Mouse (Mus musculus) fat pad, adult 2 months (tissue): ENCODE data around the gene Lrrc3c.

ENCODE experiments used
- DNase-seq: peaks from one replicate; pipeline ENCODE4 v3.0.0-alpha.2; 2011; ENCODE audit warnings: low read depth, low spot score; ENCODE audit errors: extremely low read depth

Lrrc3c gene

DNA sequence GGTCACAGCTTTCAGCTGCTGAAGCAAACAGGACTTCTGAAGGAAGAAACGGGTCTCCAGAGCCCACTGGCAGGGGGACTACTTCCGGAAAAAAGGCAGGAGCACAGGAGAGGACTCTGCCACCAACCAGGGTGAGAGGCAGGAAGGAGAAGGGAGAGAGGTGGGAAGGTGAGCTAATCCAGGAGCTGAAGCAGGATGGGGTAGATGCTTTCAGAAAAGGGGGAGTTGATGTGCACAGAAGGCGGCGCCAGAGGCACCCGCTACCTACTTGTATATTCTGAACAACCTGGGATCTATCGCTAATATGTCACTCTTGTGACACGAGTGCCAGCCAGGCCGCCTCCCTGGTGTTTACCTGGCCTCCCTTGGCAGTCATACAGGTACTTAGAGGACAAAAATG lies at the start of gene Lrrc3c:
Lrrc3c (plus strand) TSS at position 301 of the 400 bp plus-strand sequence.
- DNase-seq = no peak

DNA sequence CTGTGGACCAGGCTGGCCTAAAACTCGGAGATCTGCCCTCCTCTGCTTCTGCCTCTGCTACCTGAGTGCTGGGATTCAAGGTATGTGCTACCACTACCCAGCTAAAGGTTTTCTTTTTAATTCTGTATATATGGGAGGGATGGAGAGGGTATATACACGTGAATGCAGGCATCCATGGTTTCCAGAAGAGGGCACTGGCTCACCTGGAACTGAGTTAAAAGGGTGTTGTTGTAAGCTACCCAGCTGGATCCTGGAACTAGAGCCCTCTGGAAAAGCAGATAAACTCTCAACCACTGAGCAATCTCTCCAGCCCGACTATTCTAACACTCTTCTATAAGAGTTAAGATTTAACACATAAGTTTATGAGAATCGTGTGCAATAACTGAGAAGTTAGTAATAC lies 48.7 kb upstream of the Lrrc3c start:
- no peak for DNase-seq

DNA sequence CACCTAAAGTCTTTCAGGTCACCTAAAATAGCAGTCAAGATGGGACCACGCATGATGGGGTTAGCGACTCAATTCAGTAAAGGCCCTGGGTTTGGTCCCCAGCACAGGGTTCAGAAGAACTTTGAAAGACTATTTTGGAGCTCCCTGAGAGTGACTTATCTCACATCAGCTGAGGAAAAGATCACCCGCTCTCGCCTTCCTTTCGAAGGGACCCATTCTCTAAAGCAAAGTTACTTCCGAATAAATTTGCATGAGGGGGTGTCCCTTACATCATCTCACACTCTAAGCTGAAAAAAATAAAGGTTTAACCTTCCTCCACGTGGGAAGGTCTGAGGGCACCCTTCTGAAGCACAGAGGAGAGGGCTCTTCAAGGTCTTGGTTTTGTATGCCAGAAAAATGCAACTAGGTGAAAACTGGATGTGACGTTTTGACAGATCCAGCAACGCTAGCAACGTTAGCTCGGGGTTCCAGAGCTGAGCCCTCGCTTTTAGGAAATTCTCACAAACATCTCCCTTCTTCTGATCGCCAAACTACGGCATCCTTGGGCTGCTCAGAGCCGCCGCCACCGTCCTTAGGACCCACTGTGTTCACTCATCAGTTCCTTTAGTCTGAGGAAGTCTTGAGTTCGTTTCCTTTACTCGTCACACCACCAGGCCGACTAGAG lies 47.6 kb upstream of the Lrrc3c start:
- no peak for DNase-seq

DNA sequence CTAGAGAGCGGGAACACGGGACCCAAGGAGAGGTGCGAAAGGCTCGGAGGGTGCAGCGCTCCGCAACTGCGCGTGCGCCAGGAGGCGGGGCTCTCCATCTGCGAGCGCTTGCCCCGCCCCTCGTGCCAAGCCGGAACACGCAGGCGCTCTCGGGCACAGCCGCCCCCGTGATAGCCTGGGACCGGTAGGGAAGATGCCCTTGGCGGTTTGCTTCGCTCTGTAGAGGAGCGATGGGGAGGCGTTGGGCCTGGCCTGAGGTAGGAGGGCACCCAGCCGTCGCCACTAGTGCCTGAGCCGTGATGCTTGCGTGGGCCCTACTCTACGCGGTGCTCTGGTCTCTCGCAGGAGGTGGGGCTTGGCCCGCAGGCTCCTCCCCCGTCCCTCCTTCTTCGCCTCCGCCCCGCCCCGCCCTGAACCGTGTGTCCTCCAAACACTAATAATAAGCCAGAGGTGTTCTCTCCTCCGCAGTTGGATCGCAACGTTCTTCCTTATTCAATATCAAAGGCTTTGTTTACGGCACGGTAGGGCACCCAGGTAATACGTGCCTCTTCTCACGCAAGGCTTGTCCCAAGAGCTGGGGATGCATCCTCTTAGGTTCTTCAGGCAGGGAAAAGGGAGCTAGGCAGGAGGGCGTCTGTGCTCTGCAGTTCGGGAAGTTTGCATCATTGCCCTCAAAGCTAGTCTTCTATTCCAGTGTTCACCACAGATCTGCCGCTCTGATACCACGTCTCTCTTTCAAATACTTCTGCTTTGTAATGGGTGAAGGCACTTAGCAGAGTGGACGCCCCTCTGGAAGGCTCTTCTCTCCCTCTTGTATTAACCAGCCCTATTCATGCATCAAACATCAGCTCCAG lies 46.9 kb upstream of the Lrrc3c start, which contains the start of gene Zpbp2:
Zpbp2 (plus strand) TSS at position 123 of the 854 bp plus-strand sequence.
- DNase-seq = no peak

DNA sequence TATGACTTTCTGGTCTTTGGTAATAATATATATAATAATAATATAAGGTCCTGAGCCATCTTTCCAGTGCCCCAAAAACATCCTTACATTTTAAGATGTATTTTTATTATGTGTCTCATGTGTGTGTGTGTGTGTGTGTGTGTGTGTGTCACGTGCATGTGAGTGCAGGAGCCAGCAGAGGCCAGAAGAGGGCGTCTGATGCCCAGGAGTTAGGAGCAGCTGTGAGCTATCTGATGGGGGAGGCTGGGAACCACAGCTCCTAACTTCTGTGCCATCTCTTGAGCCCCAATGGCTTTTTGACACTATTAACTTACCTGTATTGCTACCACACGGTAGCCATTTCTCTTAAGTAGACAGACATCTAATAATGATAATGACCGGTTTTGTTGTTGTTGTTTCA lies 44.1 kb upstream of the Lrrc3c start:
- no peak for DNase-seq

DNA sequence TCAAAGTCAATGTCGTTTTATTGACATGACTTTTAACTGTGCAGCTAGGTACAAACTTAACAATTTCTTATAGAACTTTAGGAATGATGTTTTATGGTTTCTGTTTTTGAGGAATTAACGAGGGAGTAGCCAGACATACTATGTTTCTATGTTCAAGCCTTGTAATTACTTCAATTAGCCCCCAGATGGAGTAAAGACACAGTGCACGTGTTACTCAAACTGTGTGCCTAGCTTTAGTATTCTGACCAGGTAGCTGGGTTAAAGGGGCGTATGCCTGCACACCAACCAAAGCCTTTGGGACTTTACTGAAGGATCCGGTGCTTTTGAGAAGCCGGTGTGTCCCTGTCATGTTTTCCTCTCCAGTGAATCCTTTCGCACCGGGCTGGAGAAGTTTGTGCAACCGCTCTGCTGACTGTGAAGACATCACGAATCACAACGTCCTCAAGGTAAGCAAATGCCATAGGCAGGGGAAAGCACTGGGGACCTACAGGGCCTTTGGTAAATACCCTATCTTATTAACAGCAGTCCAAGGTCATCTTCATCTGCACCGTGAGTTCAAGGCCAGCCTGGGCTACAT lies 42.9 kb upstream of the Lrrc3c start:
- no peak for DNase-seq

DNA sequence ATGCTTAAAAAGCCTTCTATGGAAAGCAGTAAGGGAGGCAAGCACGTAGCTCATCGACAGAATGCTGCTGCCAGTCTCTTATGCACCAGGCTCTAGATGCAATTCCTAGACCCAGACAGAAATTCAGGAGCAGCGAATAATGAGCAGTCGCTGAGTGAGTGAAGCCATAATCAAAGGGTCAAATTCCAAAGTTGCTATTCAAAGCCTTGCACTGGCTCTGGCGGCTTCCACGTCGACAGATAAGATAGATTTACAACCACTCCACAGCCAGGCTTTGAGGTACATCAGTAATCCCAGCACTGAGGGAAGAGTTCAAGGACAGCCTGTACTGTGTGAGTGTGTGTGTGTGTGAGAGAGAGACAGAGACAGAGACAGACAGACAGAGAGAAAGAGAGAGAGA lies 37.1 kb upstream of the Lrrc3c start:
- no peak for DNase-seq

DNA sequence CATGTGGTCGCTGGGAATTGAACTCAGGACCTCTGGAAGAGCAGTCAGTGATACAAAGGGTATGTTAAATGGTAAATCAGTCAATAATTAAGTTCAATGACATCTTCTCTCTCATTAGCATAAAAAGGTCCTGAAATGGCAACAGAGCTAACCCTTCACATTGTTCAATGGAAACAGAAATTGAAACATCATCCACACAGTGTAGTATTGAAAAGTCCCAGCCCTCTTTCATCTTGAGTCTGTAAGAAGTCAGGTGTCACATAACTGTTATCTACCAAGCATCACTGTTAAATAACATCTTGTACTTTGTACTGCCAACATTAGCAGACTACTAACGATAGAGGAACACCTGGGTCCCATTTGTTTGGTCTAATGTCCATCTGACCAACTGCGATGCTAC lies 35.1 kb upstream of the Lrrc3c start:
- no peak for DNase-seq

DNA sequence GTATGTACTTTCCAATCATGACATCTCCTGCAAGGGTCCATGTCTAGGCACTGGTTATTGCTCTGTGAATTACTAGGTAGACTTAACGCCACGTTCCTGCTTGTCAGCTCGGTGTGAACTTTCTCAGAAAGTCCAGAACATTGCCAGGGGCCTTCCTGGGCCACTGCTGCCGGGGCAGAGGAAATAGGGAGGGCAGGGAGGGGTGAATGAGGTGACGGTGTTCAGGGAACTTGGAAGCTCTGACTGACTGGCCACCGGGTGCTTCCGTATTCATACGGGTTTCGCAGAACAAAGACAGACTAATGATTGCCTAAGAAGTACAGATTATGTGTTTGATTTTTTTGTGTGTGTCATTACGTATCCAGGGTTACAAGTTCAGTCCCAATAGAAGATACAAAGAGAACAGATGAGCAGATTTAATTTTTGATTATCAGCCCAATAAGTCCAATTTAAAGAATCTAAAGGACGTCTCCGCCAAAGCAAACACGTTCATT lies 34.1 kb upstream of the Lrrc3c start:
- no peak for DNase-seq

DNA sequence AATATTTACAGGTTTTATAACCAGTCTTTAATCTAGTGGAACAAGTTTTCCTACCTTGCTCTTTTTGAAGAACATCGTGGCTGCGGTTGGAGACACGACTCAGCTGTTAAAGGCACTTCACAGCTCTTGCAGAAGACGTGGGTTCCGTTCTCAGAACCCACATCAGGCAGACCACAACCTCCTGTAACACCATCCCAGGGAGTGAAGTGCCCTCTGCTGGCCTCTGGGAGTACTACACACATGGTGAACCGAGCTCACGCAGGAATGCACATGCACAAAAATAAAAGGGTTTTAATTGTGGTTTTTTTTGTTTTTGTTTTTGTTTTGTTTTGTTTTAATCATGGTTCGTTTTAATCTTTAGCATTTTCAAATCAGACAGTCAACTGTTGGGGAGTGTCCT lies 29.8 kb upstream of the Lrrc3c start:
- DNase-seq = no peak

DNA sequence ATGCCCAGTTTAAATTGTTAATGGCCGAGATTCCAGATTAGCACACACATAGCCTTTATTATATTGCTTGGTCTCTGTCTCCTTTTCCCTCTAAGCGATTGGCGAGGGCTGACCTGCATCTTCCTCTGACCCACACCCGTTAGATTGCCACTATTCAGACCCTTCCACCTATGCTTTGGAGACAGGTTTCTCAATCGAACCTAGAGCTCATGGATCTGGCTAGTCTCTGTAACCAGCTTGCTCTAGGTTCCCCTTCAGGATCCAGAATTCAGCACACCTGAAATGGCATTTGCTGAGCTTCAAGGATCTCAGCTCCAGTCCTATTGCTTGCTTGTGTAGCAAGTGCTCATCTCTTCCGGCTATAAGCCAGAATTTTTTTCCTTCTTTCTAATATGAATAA lies 28.6 kb upstream of the Lrrc3c start:
- no peak for DNase-seq

DNA sequence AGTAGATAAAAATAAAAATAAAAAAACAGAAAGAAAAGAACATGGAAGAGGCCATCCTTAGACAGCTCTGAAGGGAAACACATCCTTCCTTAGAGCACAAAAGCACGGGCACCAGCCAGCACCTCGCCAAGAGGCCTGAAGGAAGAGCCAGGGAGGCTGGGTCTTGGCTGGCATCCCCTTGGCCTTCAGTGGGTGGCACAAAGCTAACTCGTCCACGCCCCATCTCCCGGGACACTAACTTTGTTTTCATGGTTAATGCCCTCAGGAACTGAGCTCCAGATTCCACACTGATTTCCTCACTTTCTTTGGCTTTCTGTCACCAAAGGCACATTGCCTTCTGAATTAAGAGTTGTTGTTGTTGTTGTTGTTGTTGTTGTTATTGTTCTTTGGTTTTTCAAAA lies 20.3 kb upstream of the Lrrc3c start:
- DNase-seq = no peak

DNA sequence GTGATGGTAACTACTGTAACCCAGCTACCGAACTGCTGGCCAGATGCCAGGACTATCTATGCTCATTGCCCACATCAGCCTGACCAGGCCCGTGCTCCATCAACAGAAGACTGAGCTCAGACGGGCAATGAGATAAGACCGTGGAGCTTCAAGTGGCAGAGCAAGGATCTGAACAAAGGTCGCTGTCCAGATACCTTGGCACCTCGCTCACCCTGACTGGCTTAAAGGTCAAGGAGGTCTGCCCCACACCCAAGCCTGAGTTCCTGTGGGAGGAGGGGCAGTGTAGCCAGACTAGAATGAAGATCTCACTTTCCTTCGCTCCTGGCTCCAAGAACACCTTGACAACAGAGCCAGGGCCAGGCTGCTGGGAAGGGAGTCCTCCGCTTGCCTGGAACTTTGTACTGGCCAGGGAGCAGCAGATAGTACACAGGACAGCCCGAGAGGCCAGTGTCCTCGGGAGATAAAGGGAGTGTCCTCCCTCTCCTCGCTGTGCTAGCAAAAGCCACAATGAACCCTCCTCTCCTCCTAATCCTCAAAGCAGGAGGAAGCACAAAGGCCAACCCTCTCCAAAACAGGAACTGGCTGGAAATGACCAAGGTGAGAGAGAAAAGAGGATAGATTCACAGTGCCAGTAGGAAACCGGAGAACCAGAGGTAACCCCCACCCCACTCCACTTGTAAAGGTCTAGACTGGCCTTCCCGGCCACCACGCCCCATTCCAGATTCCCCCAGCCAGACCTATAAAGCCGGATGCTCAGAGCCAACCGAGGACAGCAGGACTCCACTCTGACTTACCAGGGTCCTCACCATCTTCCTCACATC lies 17.6 kb upstream of the Lrrc3c start:
- DNase-seq = no peak

DNA sequence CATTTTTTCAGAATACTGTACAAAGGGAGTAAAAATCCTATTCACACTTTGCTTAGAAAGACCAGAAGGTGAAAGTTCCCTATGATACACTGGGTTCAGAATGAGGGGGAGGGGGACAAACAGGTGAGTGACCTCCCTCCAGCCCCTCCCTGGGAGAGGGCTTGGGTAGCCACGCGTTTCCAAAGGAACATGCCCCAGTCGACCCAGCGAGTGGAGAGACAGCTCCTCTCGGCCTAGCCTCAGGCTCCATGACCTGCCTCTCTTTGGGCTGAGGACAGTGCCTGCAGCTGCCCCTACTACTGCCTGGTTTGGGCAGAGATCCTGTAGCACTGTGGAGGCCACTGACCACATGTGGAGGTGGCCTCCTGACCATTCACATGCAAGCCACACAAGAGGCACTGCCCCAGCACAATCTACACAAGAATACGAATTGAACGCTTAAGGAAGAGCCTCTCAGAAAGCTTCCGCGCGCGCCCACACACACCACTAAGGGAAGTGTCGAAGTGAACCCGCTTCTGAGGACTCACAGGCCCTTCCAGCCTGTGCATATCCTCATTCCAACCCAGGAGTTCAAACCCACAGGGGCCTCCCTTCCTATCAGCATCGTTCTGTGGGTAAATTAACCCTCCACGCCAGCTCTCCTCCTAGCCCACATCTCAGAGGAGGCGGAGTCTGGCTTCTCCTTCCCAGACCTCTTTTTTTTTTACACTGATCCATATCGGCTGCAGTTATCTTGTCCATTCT lies 16.6 kb upstream of the Lrrc3c start:
- no peak for DNase-seq

DNA sequence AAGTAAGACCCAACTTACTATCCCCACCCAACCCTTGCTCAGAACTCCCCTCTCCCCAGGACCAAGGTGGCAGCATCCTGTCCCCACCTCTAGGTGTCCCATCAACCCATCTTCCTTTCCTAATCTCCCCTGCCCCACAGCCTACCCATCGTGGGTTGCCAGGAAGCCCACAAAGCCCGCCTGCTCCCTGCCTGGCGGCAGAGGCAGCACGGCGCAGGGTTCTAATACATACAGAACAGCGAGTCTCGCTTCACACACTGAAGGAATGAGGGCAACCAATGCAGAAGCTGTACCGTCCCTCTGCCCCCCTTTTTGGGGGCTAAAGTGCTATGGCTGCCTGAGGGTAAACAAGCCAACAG lies 16.1 kb upstream of the Lrrc3c start:
- no peak for DNase-seq

DNA sequence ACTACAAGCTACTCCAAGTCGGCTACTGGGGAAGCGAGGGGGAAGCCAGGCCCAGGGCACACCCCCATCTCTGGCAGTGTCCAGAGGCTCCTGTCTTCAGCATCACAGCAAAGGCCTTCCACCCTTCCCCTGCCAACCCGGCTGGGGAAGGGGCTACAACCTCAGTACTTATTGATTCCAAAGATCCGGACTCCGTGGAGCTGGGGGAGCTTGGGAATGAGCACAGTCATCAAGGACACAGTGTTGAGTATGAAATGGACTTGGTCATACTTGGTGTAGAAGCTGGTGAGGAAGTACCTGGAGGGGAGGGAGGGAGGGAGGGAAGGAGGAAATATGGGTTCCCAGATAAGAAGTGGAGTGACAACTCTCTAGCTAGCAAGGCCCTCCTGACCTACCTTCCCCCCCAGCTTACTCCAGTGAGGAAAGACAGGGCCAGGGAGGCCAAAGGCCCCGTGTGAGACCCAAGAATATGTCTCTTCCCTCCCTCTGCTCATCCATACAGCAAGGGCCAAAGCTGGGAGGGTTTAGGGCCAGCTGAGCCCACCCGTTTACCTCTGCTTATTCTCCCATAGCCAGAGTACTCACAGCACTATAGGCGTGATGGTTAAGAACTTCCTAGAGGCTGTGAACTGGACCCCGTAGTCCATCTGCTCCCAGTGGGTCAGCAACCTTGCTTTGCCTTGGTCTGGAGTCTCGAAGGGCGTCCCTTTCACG lies 15.4 kb upstream of the Lrrc3c start:
- DNase-seq = no peak

DNA sequence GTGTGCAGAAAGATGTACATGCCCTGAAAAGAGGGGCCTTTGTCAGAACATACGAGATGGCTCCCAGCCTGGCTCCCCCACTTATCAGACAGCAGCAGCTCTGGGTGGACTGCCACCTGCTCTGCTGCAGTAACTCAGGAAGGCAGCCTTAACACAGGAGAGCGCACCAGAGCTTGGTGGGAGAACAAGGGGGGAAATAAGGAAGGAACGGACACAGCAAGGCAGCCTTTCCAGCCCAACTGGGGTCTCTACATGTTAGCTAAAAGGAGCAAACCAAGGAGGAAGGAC lies 14.9 kb upstream of the Lrrc3c start:
- DNase-seq = no peak

DNA sequence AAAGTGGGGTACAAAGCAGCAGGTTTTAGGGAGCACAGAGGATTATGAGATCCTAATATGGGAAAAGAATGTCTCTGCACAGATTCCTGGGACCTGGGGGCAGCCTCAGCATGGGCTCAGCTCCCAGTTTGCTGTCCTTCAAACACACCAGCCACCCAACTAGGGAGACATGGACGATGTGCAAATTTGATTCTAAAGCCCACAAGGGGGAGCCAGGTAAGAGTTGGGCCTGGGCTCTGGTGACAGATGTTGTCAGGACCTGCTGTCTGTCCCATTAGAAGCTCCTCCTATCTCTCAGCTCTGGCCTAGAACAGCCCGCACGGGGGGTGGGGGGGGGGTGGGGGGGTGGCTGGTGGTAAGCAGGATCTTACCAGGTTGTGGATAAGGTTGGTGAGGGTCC lies 14.5 kb upstream of the Lrrc3c start:
- no peak for DNase-seq

DNA sequence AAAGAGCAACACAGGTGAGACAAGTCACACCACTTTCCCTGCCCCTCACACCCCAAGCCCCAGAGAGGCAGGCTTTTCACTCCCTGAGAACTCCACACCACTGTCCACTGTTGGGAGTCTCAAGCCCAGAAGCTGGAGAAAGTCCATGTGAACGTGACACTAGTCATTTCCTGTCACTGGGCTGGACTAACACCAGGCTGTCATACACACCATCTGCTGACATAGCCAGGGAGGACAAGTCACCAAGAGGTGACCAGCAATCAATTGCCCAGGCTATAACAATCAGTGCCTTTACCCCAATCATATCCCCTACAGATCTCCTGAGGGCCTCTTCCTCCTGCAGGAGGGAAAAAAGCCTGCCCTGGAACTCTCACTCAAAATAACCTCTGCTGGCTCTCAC lies 13.9 kb upstream of the Lrrc3c start:
- DNase-seq = no peak

DNA sequence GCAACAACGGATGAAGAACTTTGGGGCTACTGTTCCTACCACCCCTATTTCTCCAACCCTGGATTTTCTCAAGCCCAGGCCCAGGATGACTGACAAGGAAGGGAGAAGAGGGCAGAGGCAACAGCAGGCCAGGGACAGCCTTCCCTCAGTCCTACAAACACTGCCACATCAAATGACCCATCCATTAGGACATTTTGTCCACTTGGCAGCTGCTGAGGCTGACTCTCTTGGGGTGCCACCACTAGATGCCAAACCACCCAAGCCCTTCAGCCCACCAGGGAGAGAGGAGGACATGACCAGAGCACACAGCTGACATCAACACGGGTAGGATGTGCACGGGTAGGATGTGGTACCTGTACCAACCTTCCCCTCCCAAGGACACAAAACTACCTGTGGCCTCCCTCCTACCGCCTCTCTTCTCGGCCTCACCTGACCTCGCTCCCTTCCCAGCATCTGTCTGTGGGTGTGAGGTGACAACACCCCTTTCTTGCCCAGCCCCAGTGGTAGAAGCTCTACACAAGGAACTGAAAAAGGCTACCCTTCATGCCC lies 13.4 kb upstream of the Lrrc3c start:
- no peak for DNase-seq
